Mouse (Mus musculus): Measurements from ENCODE around the gene Zic5. TPM values are rescaled to one million over a fixed set of nuclear protein-coding genes. Genes with fewer than 3 reads are reported as not detected.
"Not testable (repeated sequence)": the region's sequence is repeated elsewhere in the genome, so short reads cannot be mapped to it uniquely, and the experiment has no call there.

Gene Zic5
- polyA plus RNA-seq, 1 experiment from 2014 or later, result 0.06 TPM

DNA sequence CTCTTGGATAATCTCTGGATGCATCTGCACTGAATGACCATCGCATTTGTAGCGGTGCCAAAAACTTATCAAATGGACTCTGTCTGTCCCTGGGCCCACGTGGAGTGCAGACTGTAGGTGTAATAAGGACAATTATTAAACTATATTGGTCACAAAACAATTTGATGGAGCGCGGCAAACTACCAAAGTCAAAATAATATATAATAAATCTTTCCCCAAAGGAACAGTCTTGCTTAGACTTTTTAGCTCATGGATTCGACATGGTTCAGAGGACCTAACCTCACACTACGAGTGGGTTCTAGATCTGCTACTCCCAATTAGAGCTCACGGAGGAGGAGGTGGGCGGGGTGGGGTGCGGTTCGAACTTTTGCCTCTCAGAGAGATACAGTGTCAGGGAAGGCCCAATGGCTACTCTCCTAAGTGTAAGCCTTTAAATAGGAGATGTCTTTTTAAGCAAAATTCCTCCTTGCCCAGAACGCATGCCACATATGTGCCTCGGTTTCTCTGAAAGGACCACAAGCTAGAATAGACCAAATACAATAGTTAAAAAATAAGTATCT is 534 bp upstream of the Zic5 start:
- Histone ChIP-seq H3K36me3 (ENCODE audit: insufficient read depth, low read length) (no peaks in the 10 kb centered on the region), H3K9me3 (ENCODE audit: low read length) (no peaks in the 10 kb centered on the region), H3K4me2 (replicated peaks; ENCODE audit: low read depth, low read length) (no peak overlapping the region), H3K27me3 (ENCODE audit: insufficient read depth, low read length) (peaks cover 97% of the 10 kb centered on the region), H3K4me1 (ENCODE audit: insufficient read depth, low read length) (peaks cover 20% of the 10 kb centered on the region), H3K9ac (replicated peaks; ENCODE audit: low read length) (no peak overlapping the region), H3K27ac (ENCODE audit: low read length) (no peak overlapping the region), H3K4me3 (ENCODE audit: low read length) (no peak overlapping the region)
- WGBS, result 21% methylated on average over 13 of the region's 13 CpGs
- no peak for ATAC-seq (ENCODE audit: low FRiP score, low TSS enrichment)

DNA sequence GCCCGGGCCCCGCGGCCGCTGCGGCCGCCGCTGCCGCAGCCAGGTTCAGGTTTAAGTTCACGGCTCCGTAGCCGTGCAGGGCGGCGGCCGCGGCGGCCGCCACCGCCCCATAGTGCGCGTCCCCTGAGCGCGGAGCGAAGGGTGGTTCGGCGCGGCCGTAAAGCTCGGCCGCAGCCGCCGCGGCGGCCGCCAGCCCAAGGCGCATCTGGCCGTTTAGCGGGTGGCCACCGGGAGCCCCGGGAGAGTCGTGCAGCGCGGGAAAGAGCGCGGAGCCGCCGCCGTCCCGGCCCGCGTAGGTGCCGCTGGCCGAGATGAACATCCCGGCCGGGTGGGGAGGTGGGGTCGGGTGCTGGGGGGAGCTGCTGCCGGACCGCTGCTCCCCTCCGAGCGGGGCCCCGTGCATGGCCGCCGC is 1.1 kb downstream of the Zic5 start:
- Histone ChIP-seq H3K36me3 (ENCODE audit: insufficient read depth, low read length) (no peaks in the 10 kb centered on the region), H3K9ac (replicated peaks; ENCODE audit: low read length) (peak overlapping the region; percentile 22; the same call in 1 of the 2 replicates), H3K4me1 (ENCODE audit: insufficient read depth, low read length) (peaks cover 20% of the 10 kb centered on the region), H3K4me2 (replicated peaks; ENCODE audit: low read depth, low read length) (peak overlapping the region; percentile 84), H3K9me3 (ENCODE audit: low read length) (no peaks in the 10 kb centered on the region), H3K4me3 (ENCODE audit: low read length) (peak overlapping the region; percentile 51), H3K27ac (ENCODE audit: low read length) (no peak overlapping the region), H3K27me3 (ENCODE audit: insufficient read depth, low read length) (peaks cover 93% of the 10 kb centered on the region)
- under 1% methylated on average over 37 of the region's 62 CpGs for WGBS
- ATAC-seq (ENCODE audit: low FRiP score, low TSS enrichment), result 0 out of 2 replicates have a peak, but pooled peaks have one; percentile 4

DNA sequence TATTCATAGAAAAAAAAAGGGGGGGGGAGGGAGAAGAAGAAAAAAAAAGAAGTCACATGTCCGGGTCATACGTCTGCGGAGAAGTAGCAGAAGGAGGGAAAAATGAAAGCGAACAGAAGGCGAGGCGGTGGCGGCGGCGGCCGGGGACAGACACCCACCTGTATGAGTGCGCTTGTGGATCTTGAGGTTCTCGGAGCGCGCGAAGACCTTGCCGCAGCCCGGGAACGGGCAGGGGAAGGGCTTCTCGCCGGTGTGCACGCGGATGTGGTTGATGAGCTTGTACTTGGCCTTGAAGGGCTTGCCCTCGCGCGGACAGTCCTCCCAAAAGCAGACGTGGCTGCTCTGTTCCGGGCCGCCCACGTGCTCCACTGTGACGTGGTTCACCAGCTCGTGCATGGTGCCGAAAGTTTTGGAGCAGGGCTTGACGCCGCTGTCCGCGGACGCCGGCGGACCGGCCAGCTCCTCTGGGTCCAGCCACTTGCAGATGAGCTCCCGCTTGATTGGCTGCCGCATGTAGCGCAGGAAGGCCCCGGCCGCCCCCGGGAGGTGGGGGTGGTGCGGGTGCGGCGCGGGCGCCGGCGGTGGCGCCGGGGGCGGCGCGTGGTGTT is 1.6 kb downstream of the Zic5 start:
- Histone ChIP-seq H3K4me2 (replicated peaks; ENCODE audit: low read depth, low read length) (peak overlapping the region; percentile 84), H3K9ac (replicated peaks; ENCODE audit: low read length) (peak overlapping the region; percentile 22; the same call in 1 of the 2 replicates), H3K4me1 (ENCODE audit: insufficient read depth, low read length) (peaks cover 20% of the 10 kb centered on the region), H3K4me3 (ENCODE audit: low read length) (peak overlapping the region; percentile 51), H3K27me3 (ENCODE audit: insufficient read depth, low read length) (peaks cover 88% of the 10 kb centered on the region)
- WGBS, result under 1% methylated on average over 51 of the region's 58 CpGs
- not testable (repeated sequence) for H3K9me3 ChIP-seq (ENCODE audit: low read length); H3K36me3 ChIP-seq (ENCODE audit: insufficient read depth, low read length); H3K27ac ChIP-seq (ENCODE audit: low read length)
- ATAC-seq (ENCODE audit: low FRiP score, low TSS enrichment), result peak; percentile 74; the same call in 1 of the 2 replicates

DNA sequence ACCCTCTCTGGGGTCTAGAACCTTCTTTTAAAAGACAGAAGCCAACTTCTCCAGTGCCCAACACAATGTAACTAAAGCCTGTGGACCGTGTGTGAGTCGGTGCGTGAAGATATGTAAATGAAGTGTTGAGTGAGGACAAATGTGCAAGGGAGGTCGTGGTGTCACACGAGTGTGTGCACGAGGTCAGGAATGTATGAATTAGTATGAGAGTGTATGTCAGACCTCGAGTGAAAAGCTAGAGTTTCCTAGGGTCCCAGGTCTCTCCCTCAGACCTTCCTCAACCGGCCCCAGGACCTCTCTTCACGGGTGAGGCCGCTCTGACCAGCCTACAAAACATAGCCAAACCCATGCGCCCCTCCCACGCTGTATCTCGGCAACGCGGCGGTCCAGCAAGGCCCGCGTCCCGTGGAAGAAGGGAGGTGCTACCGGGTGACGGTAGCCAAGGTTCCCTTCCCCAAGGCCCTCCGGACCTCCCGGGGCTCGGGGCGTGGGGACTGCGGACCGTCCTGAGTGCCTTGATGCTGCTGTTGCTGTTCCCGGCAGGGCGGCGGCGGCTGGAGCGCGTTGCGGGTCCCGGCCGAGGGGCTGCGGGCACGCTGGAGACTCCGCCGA is 2.3 kb downstream of the Zic5 start:
- peaks cover 20% of the 10 kb centered on the region for H3K4me1 ChIP-seq (ENCODE audit: insufficient read depth, low read length)
- peaks cover 86% of the 10 kb centered on the region for H3K27me3 ChIP-seq (ENCODE audit: insufficient read depth, low read length)
- H3K9ac ChIP-seq (replicated peaks; ENCODE audit: low read length), result no peak overlapping the region
- ATAC-seq (ENCODE audit: low FRiP score, low TSS enrichment), result peak; percentile 35
- H3K36me3 ChIP-seq (ENCODE audit: insufficient read depth, low read length), result no peaks in the 10 kb centered on the region
- peak overlapping the region; percentile 84 for H3K4me2 ChIP-seq (replicated peaks; ENCODE audit: low read depth, low read length)
- peak overlapping the region; percentile 51 for H3K4me3 ChIP-seq (ENCODE audit: low read length)
- WGBS, result 1% methylated on average over 40 of the region's 40 CpGs
- H3K27ac ChIP-seq (ENCODE audit: low read length), result no peak overlapping the region
- no peaks in the 10 kb centered on the region for H3K9me3 ChIP-seq (ENCODE audit: low read length)

DNA sequence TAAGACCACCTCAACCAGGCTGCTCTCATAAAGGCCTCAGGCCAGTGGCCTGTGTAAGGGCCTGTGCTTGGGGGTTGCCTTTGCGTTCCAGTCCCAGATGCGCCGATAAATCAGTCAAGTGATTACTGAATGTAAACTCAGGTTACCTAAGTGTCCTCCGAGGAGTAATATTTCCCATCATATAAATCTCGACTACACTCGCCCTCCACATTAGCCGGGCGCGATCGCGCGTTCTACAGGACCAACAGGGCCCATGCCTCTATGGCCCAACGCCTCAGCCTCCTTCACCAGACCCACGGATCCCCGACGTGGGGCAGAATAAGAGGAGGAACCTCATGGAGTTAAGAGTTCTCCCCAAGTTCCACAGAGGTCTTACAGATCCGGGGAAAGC is 2.8 kb downstream of the Zic5 start:
- ATAC-seq (ENCODE audit: low FRiP score, low TSS enrichment), result 0 out of 2 replicates have a peak, but pooled peaks have one; percentile 14
- no peak overlapping the region for H3K27ac ChIP-seq (ENCODE audit: low read length)
- peaks cover 20% of the 10 kb centered on the region for H3K4me1 ChIP-seq (ENCODE audit: insufficient read depth, low read length)
- 16% methylated on average over 17 of the region's 17 CpGs for WGBS
- H3K4me2 ChIP-seq (replicated peaks; ENCODE audit: low read depth, low read length), result no peak overlapping the region
- no peak overlapping the region for H3K9ac ChIP-seq (replicated peaks; ENCODE audit: low read length)
- no peak overlapping the region for H3K4me3 ChIP-seq (ENCODE audit: low read length)
- H3K27me3 ChIP-seq (ENCODE audit: insufficient read depth, low read length), result peaks cover 81% of the 10 kb centered on the region
- H3K9me3 ChIP-seq (ENCODE audit: low read length), result no peaks in the 10 kb centered on the region
- no peaks in the 10 kb centered on the region for H3K36me3 ChIP-seq (ENCODE audit: insufficient read depth, low read length)

- no peak overlapping the region for H3K27ac ChIP-seq (ENCODE audit: low read length)
- peaks cover 74% of the 10 kb centered on the region for H3K27me3 ChIP-seq (ENCODE audit: insufficient read depth, low read length)
- H3K9ac ChIP-seq (replicated peaks; ENCODE audit: low read length), result no peak overlapping the region
- 23% methylated on average over 9 of the region's 9 CpGs for WGBS
- no peak overlapping the region for H3K4me3 ChIP-seq (ENCODE audit: low read length)
- ATAC-seq (ENCODE audit: low FRiP score, low TSS enrichment), result no peak
- no peaks in the 10 kb centered on the region for H3K9me3 ChIP-seq (ENCODE audit: low read length)
- peaks cover 20% of the 10 kb centered on the region for H3K4me1 ChIP-seq (ENCODE audit: insufficient read depth, low read length)
- H3K4me2 ChIP-seq (replicated peaks; ENCODE audit: low read depth, low read length), result no peak overlapping the region
- H3K36me3 ChIP-seq (ENCODE audit: insufficient read depth, low read length), result no peaks in the 10 kb centered on the region
These were observed 3.5 kb downstream of the Zic5 start for GRCm38 (mm10) chr14:122461966-122462365.

- no peak overlapping the region for H3K4me2 ChIP-seq (replicated peaks; ENCODE audit: low read depth, low read length)
- 56% methylated on average over 3 of the region's 3 CpGs for WGBS
- no peak overlapping the region for H3K27ac ChIP-seq (ENCODE audit: low read length)
- no peak overlapping the region for H3K9ac ChIP-seq (replicated peaks; ENCODE audit: low read length)
- no peak for ATAC-seq (ENCODE audit: low FRiP score, low TSS enrichment)
- peaks cover 71% of the 10 kb centered on the region for H3K27me3 ChIP-seq (ENCODE audit: insufficient read depth, low read length)
- no peak overlapping the region for H3K4me3 ChIP-seq (ENCODE audit: low read length)
- no peaks in the 10 kb centered on the region for H3K9me3 ChIP-seq (ENCODE audit: low read length)
- peaks cover 20% of the 10 kb centered on the region for H3K4me1 ChIP-seq (ENCODE audit: insufficient read depth, low read length)
- H3K36me3 ChIP-seq (ENCODE audit: insufficient read depth, low read length), result no peaks in the 10 kb centered on the region
These were observed 4.0 kb downstream of the Zic5 start for GRCm38 (mm10) chr14:122461500-122461899.

- ATAC-seq (ENCODE audit: low FRiP score, low TSS enrichment), result no peak
- H3K4me3 ChIP-seq (ENCODE audit: low read length), result no peak overlapping the region
- no peaks in the 10 kb centered on the region for H3K36me3 ChIP-seq (ENCODE audit: insufficient read depth, low read length)
- H3K4me1 ChIP-seq (ENCODE audit: insufficient read depth, low read length), result peaks cover 15% of the 10 kb centered on the region
- no peak overlapping the region for H3K27ac ChIP-seq (ENCODE audit: low read length)
- H3K9me3 ChIP-seq (ENCODE audit: low read length), result no peaks in the 10 kb centered on the region
- H3K4me2 ChIP-seq (replicated peaks; ENCODE audit: low read depth, low read length), result no peak overlapping the region
- no peak overlapping the region for H3K9ac ChIP-seq (replicated peaks; ENCODE audit: low read length)
- WGBS, result 45% methylated on average over 5 of the region's 5 CpGs
- H3K27me3 ChIP-seq (ENCODE audit: insufficient read depth, low read length), result peaks cover 70% of the 10 kb centered on the region
These were observed 5.3 kb downstream of the Zic5 start for GRCm38 (mm10) chr14:122460226-122460625.

DNA sequence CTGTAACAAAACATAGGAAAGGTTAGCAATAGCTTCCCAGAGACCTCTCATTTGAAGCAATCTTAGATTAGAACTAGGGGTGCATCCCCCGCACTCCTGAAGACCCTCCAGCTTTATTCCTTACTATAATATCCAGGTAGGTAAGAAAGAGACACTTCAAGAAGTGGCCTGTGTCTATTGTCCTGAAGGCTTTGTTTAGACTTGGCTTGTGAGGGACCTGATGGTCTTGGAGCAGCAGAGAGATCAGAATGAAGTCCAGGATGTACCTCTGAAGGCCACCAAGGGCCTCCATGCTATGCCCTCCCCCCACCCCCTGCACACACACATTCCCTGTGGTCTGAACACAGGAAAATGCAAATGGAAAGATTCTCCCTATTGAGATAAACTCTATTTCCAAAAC is 5.7 kb downstream of the Zic5 start:
- H3K27me3 ChIP-seq (ENCODE audit: insufficient read depth, low read length), result peaks cover 70% of the 10 kb centered on the region
- H3K9me3 ChIP-seq (ENCODE audit: low read length), result no peaks in the 10 kb centered on the region
- H3K4me3 ChIP-seq (ENCODE audit: low read length), result no peak overlapping the region
- ATAC-seq (ENCODE audit: low FRiP score, low TSS enrichment), result no peak
- H3K4me2 ChIP-seq (replicated peaks; ENCODE audit: low read depth, low read length), result no peak overlapping the region
- no peak overlapping the region for H3K9ac ChIP-seq (replicated peaks; ENCODE audit: low read length)
- H3K4me1 ChIP-seq (ENCODE audit: insufficient read depth, low read length), result peaks cover 11% of the 10 kb centered on the region
- 87% methylated on average over 1 of the region's 1 CpGs for WGBS
- no peak overlapping the region for H3K27ac ChIP-seq (ENCODE audit: low read length)
- H3K36me3 ChIP-seq (ENCODE audit: insufficient read depth, low read length), result no peaks in the 10 kb centered on the region

DNA sequence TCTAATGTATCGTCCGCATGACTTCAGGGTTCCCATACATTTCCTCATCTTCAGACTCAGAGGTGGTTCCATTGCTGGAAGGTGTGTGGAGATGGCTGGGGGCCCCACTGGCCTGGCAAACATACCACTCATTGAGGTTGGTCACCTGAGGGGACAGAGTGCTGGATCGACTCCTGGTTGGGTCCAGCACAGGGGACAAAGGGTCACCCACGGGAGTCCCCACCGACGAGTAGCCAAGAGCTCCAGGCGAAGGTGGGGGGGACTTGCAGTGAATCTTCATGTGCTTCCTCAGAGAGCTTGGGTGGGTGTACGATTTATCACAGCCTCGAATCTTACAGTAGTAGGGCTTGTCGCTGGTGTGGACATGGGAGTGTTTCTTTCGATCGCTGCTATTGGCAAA is 6.1 kb downstream of the Zic5 start:
- peaks cover 69% of the 10 kb centered on the region for H3K27me3 ChIP-seq (ENCODE audit: insufficient read depth, low read length)
- H3K4me1 ChIP-seq (ENCODE audit: insufficient read depth, low read length); H3K36me3 ChIP-seq (ENCODE audit: insufficient read depth, low read length); H3K4me3 ChIP-seq (ENCODE audit: low read length); H3K4me2 ChIP-seq (replicated peaks; ENCODE audit: low read depth, low read length); H3K9me3 ChIP-seq (ENCODE audit: low read length); H3K9ac ChIP-seq (replicated peaks; ENCODE audit: low read length); H3K27ac ChIP-seq (ENCODE audit: low read length); ATAC-seq (ENCODE audit: low FRiP score, low TSS enrichment): not testable (repeated sequence)
- 86% methylated on average over 6 of the region's 12 CpGs for WGBS

Data from kidney, embryonic 16.5 days (tissue).